Mouse (Mus musculus): ENCODE measurements around the gene Cox15. TPM values are rescaled to one million over a fixed set of nuclear protein-coding genes. Genes with fewer than 3 reads are reported as not detected.

The Cox15 gene
- 10 to 100 TPM in 1 of 2 experiments, 1 to 10 TPM in 1; 7.4 to 14.6 TPM for polyA plus RNA-seq (2017; shearing (Covaris generic))

- peak; percentile 83 for ATAC-seq
Measured at GRCm38 (mm10) chr19:43752489-43753225, at the start of gene Cox15, which contains the start of gene Cutc. Gene Cox15, minus strand, starts transcription at chr19:43753000. Gene Cutc, plus strand, starts transcription at chr19:43752996.

GRCm38 (mm10) chr19:43801427-43802051 is 48.7 kb upstream of the Cox15 start:
- no peak for ATAC-seq

GRCm38 (mm10) chr19:43797216-43797615 is 44.4 kb upstream of the Cox15 start:
- no peak for ATAC-seq

- ATAC-seq, result no peak
Measured at GRCm38 (mm10) chr19:43795511-43795910, 42.7 kb upstream of the Cox15 start.

GRCm38 (mm10) chr19:43793951-43794350 is 41.2 kb upstream of the Cox15 start:
- no peak for ATAC-seq

GRCm38 (mm10) chr19:43792537-43792936 is 39.7 kb upstream of the Cox15 start:
- ATAC-seq, result no peak

- ATAC-seq, result no peak
Measured at GRCm38 (mm10) chr19:43789817-43790216, 37.0 kb upstream of the Cox15 start.

- no peak for ATAC-seq
Measured at GRCm38 (mm10) chr19:43786249-43787026, 33.6 kb upstream of the Cox15 start.

GRCm38 (mm10) chr19:43784761-43785160 is 32.0 kb upstream of the Cox15 start:
- no peak for ATAC-seq

GRCm38 (mm10) chr19:43781980-43782379 is 29.2 kb upstream of the Cox15 start, which contains the start of gene Abcc2:
Gene Abcc2, plus strand, starts transcription at chr19:43782192.
- no peak for ATAC-seq

GRCm38 (mm10) chr19:43780391-43780790 is 27.6 kb upstream of the Cox15 start:
- no peak for ATAC-seq

- ATAC-seq, result no peak
Measured at GRCm38 (mm10) chr19:43777308-43777707, 24.5 kb upstream of the Cox15 start.

- ATAC-seq, result no peak
Measured at GRCm38 (mm10) chr19:43776561-43776960, 23.8 kb upstream of the Cox15 start.

GRCm38 (mm10) chr19:43775433-43775832 is 22.6 kb upstream of the Cox15 start:
- ATAC-seq, result no peak

- no peak for ATAC-seq
Measured at GRCm38 (mm10) chr19:43772311-43772710, 19.5 kb upstream of the Cox15 start.

GRCm38 (mm10) chr19:43771499-43771969 is 18.7 kb upstream of the Cox15 start:
- ATAC-seq, result peak; percentile 80

GRCm38 (mm10) chr19:43770584-43770983 is 17.8 kb upstream of the Cox15 start:
- no peak for ATAC-seq

- no peak for ATAC-seq
Measured at GRCm38 (mm10) chr19:43769366-43769960, 16.7 kb upstream of the Cox15 start.

- no peak for ATAC-seq
Measured at GRCm38 (mm10) chr19:43767549-43768322, 14.9 kb upstream of the Cox15 start.

- ATAC-seq, result no peak
Measured at GRCm38 (mm10) chr19:43766451-43766850, 13.7 kb upstream of the Cox15 start.

- ATAC-seq, result no peak
Measured at GRCm38 (mm10) chr19:43762410-43762809, 9.6 kb upstream of the Cox15 start.

Data from CD4-positive, CD25-positive, alpha-beta regulatory T cell, adult 4 months (primary cell).